Mouse (Mus musculus): ENCODE measurements around the gene Tesk1.
A peak's percentile ranks its signal among the peaks of the same experiment; 100 is the strongest.
"Not testable (repeated sequence)": the region's sequence is repeated elsewhere in the genome, so short reads cannot be mapped to it uniquely, and the experiment has no call there.

The Tesk1 gene

GRCm38 (mm10) chr4:43453413-43453812, 11.7 kb downstream of the Tesk1 start:
- peak; percentile 59 for DNase-seq (ENCODE audit: inconsistent ontology term)

GRCm38 (mm10) chr4:43454041-43454836, 12.5 kb downstream of the Tesk1 start, which contains the start of gene Cd72:
TSS of gene Cd72 (minus strand) at chr4:43454628.
- no peak for DNase-seq (ENCODE audit: inconsistent ontology term)

- DNase-seq (ENCODE audit: inconsistent ontology term), result no peak
Measured at GRCm38 (mm10) chr4:43456470-43456869, 14.7 kb downstream of the Tesk1 start.

GRCm38 (mm10) chr4:43457124-43457523, 15.4 kb downstream of the Tesk1 start:
- no peak for DNase-seq (ENCODE audit: inconsistent ontology term)

- DNase-seq (ENCODE audit: inconsistent ontology term), result no peak
Measured at GRCm38 (mm10) chr4:43463102-43463501, 21.4 kb downstream of the Tesk1 start.

- DNase-seq (ENCODE audit: inconsistent ontology term), result no peak
Measured at GRCm38 (mm10) chr4:43465935-43466334, 24.2 kb downstream of the Tesk1 start.

GRCm38 (mm10) chr4:43466872-43467271, 25.1 kb downstream of the Tesk1 start:
- DNase-seq (ENCODE audit: inconsistent ontology term), result no peak

GRCm38 (mm10) chr4:43470301-43470700, 28.6 kb downstream of the Tesk1 start:
- DNase-seq (ENCODE audit: inconsistent ontology term), result no peak

- DNase-seq (ENCODE audit: inconsistent ontology term), result no peak
Measured at GRCm38 (mm10) chr4:43473636-43474035, 31.9 kb downstream of the Tesk1 start.

- DNase-seq (ENCODE audit: inconsistent ontology term), result no peak
Measured at GRCm38 (mm10) chr4:43476604-43477003, 34.9 kb downstream of the Tesk1 start.

GRCm38 (mm10) chr4:43477857-43478533, 36.3 kb downstream of the Tesk1 start:
- peak; percentile 81 for DNase-seq (ENCODE audit: inconsistent ontology term)

GRCm38 (mm10) chr4:43478534-43478858, 36.8 kb downstream of the Tesk1 start:
- DNase-seq (ENCODE audit: inconsistent ontology term), result no peak

- DNase-seq (ENCODE audit: inconsistent ontology term), result peak; percentile 74
Measured at GRCm38 (mm10) chr4:43478906-43479832, 37.4 kb downstream of the Tesk1 start.

GRCm38 (mm10) chr4:43480985-43481384, 39.2 kb downstream of the Tesk1 start:
- no peak for DNase-seq (ENCODE audit: inconsistent ontology term)

- no peak for DNase-seq (ENCODE audit: inconsistent ontology term)
Measured at GRCm38 (mm10) chr4:43481894-43482456, 40.2 kb downstream of the Tesk1 start.

- DNase-seq (ENCODE audit: inconsistent ontology term), result no peak
Measured at GRCm38 (mm10) chr4:43482591-43482990, 40.9 kb downstream of the Tesk1 start.

- DNase-seq (ENCODE audit: inconsistent ontology term), result no peak
Measured at GRCm38 (mm10) chr4:43483535-43484091, 41.9 kb downstream of the Tesk1 start, which contains the start of gene Sit1. TSS of gene Sit1 (minus strand) at chr4:43483734.

GRCm38 (mm10) chr4:43485666-43486065, 43.9 kb downstream of the Tesk1 start:
- not testable (repeated sequence) for DNase-seq (ENCODE audit: inconsistent ontology term)

- no peak for DNase-seq (ENCODE audit: inconsistent ontology term)
Measured at GRCm38 (mm10) chr4:43489611-43490010, 47.9 kb downstream of the Tesk1 start.

GRCm38 (mm10) chr4:43490801-43491200, 49.1 kb downstream of the Tesk1 start:
- no peak for DNase-seq (ENCODE audit: inconsistent ontology term)

- peak; percentile 57 for DNase-seq (ENCODE audit: inconsistent ontology term)
Measured at GRCm38 (mm10) chr4:43492101-43492820, 50.5 kb downstream of the Tesk1 start.

All from Muller cell, postnatal 12 days (primary cell).